Mouse (Mus musculus) hindbrain, embryonic 11.5 days (tissue): Measurements from ENCODE around the gene Ankrd12. TPM values are rescaled to one million over a fixed set of nuclear protein-coding genes. Genes with fewer than 3 reads are reported as not detected.

ENCODE experiments used
- ATAC-seq: fragments of 200-750 bp; cut with Nextera tagmentation; 2 replicates; pipeline ENCODE4 v1.8.0; 2017; ENCODE audit warnings: mild to moderate bottlenecking, moderate TSS enrichment, moderate library complexity; ENCODE audit not compliant: low FRiP score
- DNase-seq: peaks from one replicate; pipeline ENCODE4 v3.0.0-alpha.2; 2015; ENCODE audit warnings: low spot score
- H3K27ac ChIP-seq: fragments of 300-500 bp; sonication (generic); 2 replicates; pipeline ENCODE4 v1.5.1; 2014; ENCODE audit warnings: mild to moderate bottlenecking, low read depth, low read length
- H3K27me3 ChIP-seq: fragments of 300-500 bp; sonication (generic); 2 replicates; pipeline ENCODE4 v1.6.1; 2014; ENCODE audit warnings: mild to moderate bottlenecking, low read length, moderate library complexity, mixed read lengths; ENCODE audit not compliant: control insufficient read depth, insufficient read depth
- H3K36me3 ChIP-seq: fragments of 300-500 bp; sonication (generic); 2 replicates; pipeline ENCODE4 v1.6.1; 2014; ENCODE audit warnings: mild to moderate bottlenecking, low read length, moderate library complexity, mixed read lengths; ENCODE audit not compliant: control insufficient read depth, insufficient read depth
- H3K4me1 ChIP-seq: fragments of 300-500 bp; sonication (generic); replicated peaks from 2 replicates; pipeline ENCODE4 v1.6.1; 2014; ENCODE audit warnings: low read length, mixed read lengths; ENCODE audit not compliant: control insufficient read depth, insufficient read depth
- H3K4me2 ChIP-seq: fragments of 300-500 bp; sonication (generic); replicated peaks from 2 replicates; pipeline ENCODE4 v1.6.1; 2014; ENCODE audit warnings: mild to moderate bottlenecking, low read depth, low read length
- H3K4me3 ChIP-seq: fragments of 300-500 bp; sonication (generic); 2 replicates; pipeline ENCODE4 v1.5.1; 2014; ENCODE audit warnings: low read depth, low read length
- H3K9ac ChIP-seq: fragments of 300-500 bp; sonication (generic); 2 replicates; pipeline ENCODE4 v1.6.1; 2014; ENCODE audit warnings: low read depth, low read length
- H3K9me3 ChIP-seq: fragments of 300-500 bp; sonication (generic); 2 replicates; pipeline ENCODE4 v1.6.1; 2016; ENCODE audit warnings: low read length; ENCODE audit not compliant: control insufficient read depth
- WGBS: fragments of 180-500 bp; shearing (Covaris S2); extraction: QIAGEN DNeasy Blood & Tissue Kit; methylation state at CpG from one replicate; pipeline ENCODE4 v1.1.7; 2014; 5-methylcytosine and 5-hydroxymethylcytosine counted together
- polyA plus RNA-seq: library from polyadenylated mRNA; unstranded; fragments of >200 nt; fragmentation: Nextera tagmentation; extraction: Ambion mirVana; gene quantifications from 2 replicates; pipeline ENCODE4 v1.2.1, GENCODE M21; 2014

Gene Ankrd12
- polyA plus RNA-seq, 1 experiment from 2014 or later: 49.2 TPM

GRCm38 (mm10) chr17:65967751-65968150 lies 109.1 kb downstream of the Ankrd12 start:
- ATAC-seq: no peak
- DNase-seq: no peak
- Histone ChIP-seq H3K4me3 (no peak overlapping the region), H3K9me3 (no peaks in the 10 kb centered on the region), H3K27ac (no peak overlapping the region), H3K27me3 (no peaks in the 10 kb centered on the region), H3K9ac (no peak overlapping the region), H3K4me2 (no peak overlapping the region), H3K36me3 (no peaks in the 10 kb centered on the region), H3K4me1 (no peaks in the 10 kb centered on the region)
- 70% methylated on average over 11 of the region's 11 CpGs for WGBS

- DNase-seq: no peak
- H3K9me3 ChIP-seq: no peaks in the 10 kb centered on the region
- no peaks in the 10 kb centered on the region for H3K36me3 ChIP-seq
- WGBS: 97% methylated on average over 2 of the region's 2 CpGs
- H3K27ac ChIP-seq: no peak overlapping the region
- H3K9ac ChIP-seq: no peak overlapping the region
- no peak overlapping the region for H3K4me3 ChIP-seq
- H3K4me1 ChIP-seq: no peaks in the 10 kb centered on the region
- H3K27me3 ChIP-seq: no peaks in the 10 kb centered on the region
- H3K4me2 ChIP-seq: no peak overlapping the region
- no peak for ATAC-seq
These were observed 114.6 kb downstream of the Ankrd12 start for GRCm38 (mm10) chr17:65962263-65962662.

GRCm38 (mm10) chr17:65961606-65962136 lies 115.2 kb downstream of the Ankrd12 start:
- WGBS: 94% methylated on average over 2 of the region's 2 CpGs
- Histone ChIP-seq H3K36me3 (no peaks in the 10 kb centered on the region), H3K9me3 (no peaks in the 10 kb centered on the region), H3K4me1 (no peaks in the 10 kb centered on the region), H3K27ac (no peak overlapping the region), H3K4me2 (no peak overlapping the region), H3K27me3 (no peaks in the 10 kb centered on the region), H3K9ac (no peak overlapping the region), H3K4me3 (no peak overlapping the region)
- DNase-seq (no peak), ATAC-seq (no peak)

- Histone ChIP-seq H3K36me3 (no peaks in the 10 kb centered on the region), H3K4me3 (no peak overlapping the region), H3K27me3 (no peaks in the 10 kb centered on the region), H3K4me2 (no peak overlapping the region), H3K9me3 (no peaks in the 10 kb centered on the region), H3K4me1 (no peaks in the 10 kb centered on the region), H3K27ac (no peak overlapping the region), H3K9ac (no peak overlapping the region)
- DNase-seq: no peak
- ATAC-seq: no peak
- 84% methylated on average over 3 of the region's 3 CpGs for WGBS
These were observed 117.9 kb downstream of the Ankrd12 start for GRCm38 (mm10) chr17:65959011-65959410.

GRCm38 (mm10) chr17:65958366-65958765 lies 118.5 kb downstream of the Ankrd12 start:
- Histone ChIP-seq H3K27ac (no peak overlapping the region), H3K9me3 (no peaks in the 10 kb centered on the region), H3K4me3 (no peak overlapping the region), H3K4me2 (no peak overlapping the region), H3K4me1 (no peaks in the 10 kb centered on the region), H3K36me3 (no peaks in the 10 kb centered on the region), H3K27me3 (no peaks in the 10 kb centered on the region), H3K9ac (no peak overlapping the region)
- ATAC-seq: no peak
- no peak for DNase-seq
- WGBS: 92% methylated on average over 1 of the region's 1 CpGs

- Histone ChIP-seq H3K9me3 (no peaks in the 10 kb centered on the region), H3K4me3 (no peak overlapping the region), H3K27me3 (no peaks in the 10 kb centered on the region), H3K4me2 (no peak overlapping the region), H3K36me3 (no peaks in the 10 kb centered on the region), H3K4me1 (no peaks in the 10 kb centered on the region), H3K27ac (no peak overlapping the region), H3K9ac (no peak overlapping the region)
- DNase-seq (no peak), ATAC-seq (no peak)
- 97% methylated on average over 8 of the region's 8 CpGs for WGBS
These were observed 119.0 kb downstream of the Ankrd12 start for GRCm38 (mm10) chr17:65957782-65958325.

- WGBS: 83% methylated on average over 14 of the region's 14 CpGs
These were observed 119.7 kb downstream of the Ankrd12 start for GRCm38 (mm10) chr17:65956993-65957781.

GRCm38 (mm10) chr17:65956140-65956539 lies 120.7 kb downstream of the Ankrd12 start:
- H3K27me3 ChIP-seq: no peaks in the 10 kb centered on the region
- DNase-seq (no peak), ATAC-seq (no peak)
- H3K4me3 ChIP-seq: no peak overlapping the region
- no peak overlapping the region for H3K27ac ChIP-seq
- 63% methylated on average over 3 of the region's 3 CpGs for WGBS
- H3K36me3 ChIP-seq: no peaks in the 10 kb centered on the region
- H3K4me1 ChIP-seq: no peaks in the 10 kb centered on the region
- H3K9me3 ChIP-seq: no peaks in the 10 kb centered on the region
- no peak overlapping the region for H3K4me2 ChIP-seq
- H3K9ac ChIP-seq: no peak overlapping the region

More at GRCm38 (mm10) chr17:65956993-65957781, 119.7 kb downstream of the Ankrd12 start:
- Histone ChIP-seq H3K27me3 (no peaks in the 10 kb centered on the region), H3K27ac (no peak overlapping the region), H3K9ac (no peak overlapping the region), H3K4me1 (no peaks in the 10 kb centered on the region), H3K4me2 (no peak overlapping the region), H3K9me3 (no peaks in the 10 kb centered on the region), H3K36me3 (no peaks in the 10 kb centered on the region), H3K4me3 (no peak overlapping the region)
- DNase-seq (no peak), ATAC-seq (no peak)

GRCm38 (mm10) chr17:65953959-65954358 lies 122.9 kb downstream of the Ankrd12 start:
- no peaks in the 10 kb centered on the region for H3K27me3 ChIP-seq
- 56% methylated on average over 4 of the region's 4 CpGs for WGBS
- DNase-seq: no peak

More at GRCm38 (mm10) chr17:65953959-65954358, 122.9 kb downstream of the Ankrd12 start:
- ATAC-seq: no peak
- no peak overlapping the region for H3K9ac ChIP-seq
- H3K27ac ChIP-seq: no peak overlapping the region
- H3K4me2 ChIP-seq: no peak overlapping the region
- H3K4me3 ChIP-seq: no peak overlapping the region
- H3K36me3 ChIP-seq: no peaks in the 10 kb centered on the region
- H3K9me3 ChIP-seq: no peaks in the 10 kb centered on the region
- no peaks in the 10 kb centered on the region for H3K4me1 ChIP-seq
